Mouse (Mus musculus) layer of hippocampus, adult 9-10 months (tissue): ENCODE measurements at regions not wholly inside any gene's neighbourhood (a gene's known extent, or its start where the extent isn't known, plus 50 kb on each side); places are given as distances from the start of the nearest gene placed in this dataset.

Experiments
- DNase-seq: peaks from one replicate; pipeline ENCODE4 v3.0.0; 2022; ENCODE audit warnings: low spot score

- no peak for DNase-seq
Observed at GRCm38 (mm10) chr5:41206462-41206861, 501.5 kb downstream of the Rab28 start.

GRCm38 (mm10) chr5:41204417-41204816 lies 503.5 kb downstream of the Rab28 start:
- DNase-seq, result no peak

- DNase-seq, result no peak
Observed at GRCm38 (mm10) chr5:41187193-41187592, 520.8 kb downstream of the Rab28 start.

DNA sequence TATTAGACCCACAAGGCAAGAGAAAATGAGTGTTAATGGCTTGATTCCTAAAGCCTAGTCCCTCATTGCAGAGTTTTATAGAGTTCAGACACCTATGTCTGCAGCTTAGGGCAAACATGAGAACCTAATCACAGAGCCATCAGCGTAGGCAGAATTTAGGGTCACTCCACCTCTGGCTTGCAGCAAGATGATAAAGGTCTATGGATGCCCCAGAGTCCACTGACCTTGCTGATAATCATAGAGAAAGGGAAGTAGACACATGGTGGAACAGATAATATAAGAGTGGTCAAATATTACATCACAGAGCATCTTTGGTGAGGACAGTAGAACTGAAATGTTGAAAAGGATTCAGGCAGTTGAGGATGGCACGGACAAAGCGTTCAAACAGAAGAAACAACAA lies 530.7 kb downstream of the Rab28 start:
- DNase-seq, result no peak

DNA sequence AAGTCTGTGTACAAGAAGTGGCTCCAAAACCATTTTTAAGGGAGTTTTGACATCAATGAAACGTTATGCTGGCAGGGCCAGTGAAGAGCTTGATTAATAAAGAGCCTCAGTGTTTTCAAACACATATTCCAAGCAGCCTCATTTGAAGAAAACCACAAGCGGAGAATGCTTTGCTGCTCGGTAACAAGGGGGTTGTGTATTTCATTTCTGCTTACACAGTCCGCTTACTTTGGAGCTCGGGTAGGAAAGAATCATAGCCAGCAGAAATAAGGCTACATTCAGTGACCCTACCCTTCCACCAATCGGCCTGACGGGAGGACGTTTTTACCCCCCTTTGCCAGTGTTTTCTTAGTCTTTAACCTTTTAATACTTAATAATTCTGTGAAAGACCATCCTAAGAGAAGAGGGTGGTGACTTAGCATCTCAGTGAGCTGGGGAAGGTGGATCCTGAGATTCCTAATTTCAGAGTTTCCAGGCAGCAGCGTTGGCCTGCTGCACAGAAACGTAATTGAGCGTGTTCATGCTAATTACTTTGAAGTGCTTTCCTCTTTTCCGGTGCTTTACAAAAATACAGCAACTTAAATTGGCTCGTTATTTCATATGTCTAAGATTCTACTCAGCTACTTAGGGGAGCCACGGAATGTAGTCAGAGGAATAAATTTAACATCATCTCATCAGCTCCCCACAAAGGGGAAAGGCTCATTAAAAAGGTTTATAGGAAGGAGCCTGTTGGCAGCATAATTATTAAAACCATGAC lies 541.9 kb downstream of the Rab28 start:
- no peak for DNase-seq

GRCm38 (mm10) chr5:41125050-41125449 lies 582.9 kb downstream of the Rab28 start:
- DNase-seq, result peak; percentile 49

GRCm38 (mm10) chr5:41117658-41118057 lies 590.3 kb downstream of the Rab28 start:
- DNase-seq, result no peak

- DNase-seq, result no peak
Observed at GRCm38 (mm10) chr5:41087773-41088172, 620.2 kb downstream of the Rab28 start.

DNA sequence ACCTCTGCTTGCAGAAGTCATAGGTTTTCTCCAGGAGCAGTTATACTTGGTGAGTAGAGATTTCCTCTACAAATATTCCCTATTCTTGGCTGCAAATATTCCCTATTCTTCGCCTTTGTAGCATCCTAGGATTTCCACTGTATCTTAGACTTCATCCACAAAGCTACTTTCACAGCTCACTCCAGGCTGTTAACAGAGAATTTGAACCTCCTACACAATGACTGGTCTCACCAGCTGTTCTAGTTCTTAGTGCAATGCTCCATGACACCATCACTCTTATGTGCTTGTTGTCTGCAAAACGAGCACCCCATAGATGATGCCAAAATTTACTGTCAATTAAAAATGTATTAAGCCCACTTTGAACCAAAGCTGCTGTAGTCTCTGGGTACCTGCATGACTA lies 631.5 kb downstream of the Rab28 start:
- DNase-seq, result peak; percentile 16

- no peak for DNase-seq
Observed at GRCm38 (mm10) chr5:41061646-41062045, 646.3 kb downstream of the Rab28 start.

DNA sequence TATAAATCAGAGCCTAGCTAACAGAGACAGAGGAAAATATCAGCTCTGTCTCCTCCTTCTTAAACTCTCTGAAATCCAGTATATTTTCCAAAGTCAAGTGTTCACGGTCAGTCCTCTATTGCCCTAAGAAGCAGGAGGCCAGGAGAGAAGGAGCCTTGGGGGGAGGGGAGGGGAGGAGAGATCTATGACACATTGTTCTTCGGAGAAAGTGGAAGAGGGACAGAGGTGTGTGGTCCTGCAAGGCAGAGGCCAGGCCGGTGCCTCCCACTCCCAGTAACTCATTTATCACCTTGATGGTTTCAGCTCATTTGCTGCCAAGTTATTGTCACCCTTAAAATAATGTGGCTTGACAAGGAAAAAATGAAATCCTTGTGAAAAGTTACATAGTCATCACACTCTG lies 646.7 kb downstream of the Rab28 start:
- DNase-seq, result no peak

DNA sequence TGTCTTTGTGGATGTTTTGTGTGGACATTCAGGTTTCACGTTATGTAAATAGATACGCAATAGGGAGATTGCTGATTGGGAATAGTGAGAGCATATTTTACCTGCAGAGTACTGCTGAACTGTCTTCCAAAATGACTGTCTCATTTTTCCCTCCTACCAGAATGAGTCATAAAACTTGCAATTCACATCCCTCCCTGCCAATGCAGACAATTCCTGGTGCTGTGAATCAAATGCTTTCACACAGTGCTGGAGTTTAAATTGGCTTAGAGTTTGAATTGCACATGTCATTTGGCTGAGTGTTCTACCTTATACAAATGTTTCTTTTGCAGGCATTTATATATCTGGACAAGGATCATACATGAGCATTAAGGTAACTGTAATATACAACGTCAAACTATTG lies 649.9 kb downstream of the Rab28 start:
- no peak for DNase-seq

DNA sequence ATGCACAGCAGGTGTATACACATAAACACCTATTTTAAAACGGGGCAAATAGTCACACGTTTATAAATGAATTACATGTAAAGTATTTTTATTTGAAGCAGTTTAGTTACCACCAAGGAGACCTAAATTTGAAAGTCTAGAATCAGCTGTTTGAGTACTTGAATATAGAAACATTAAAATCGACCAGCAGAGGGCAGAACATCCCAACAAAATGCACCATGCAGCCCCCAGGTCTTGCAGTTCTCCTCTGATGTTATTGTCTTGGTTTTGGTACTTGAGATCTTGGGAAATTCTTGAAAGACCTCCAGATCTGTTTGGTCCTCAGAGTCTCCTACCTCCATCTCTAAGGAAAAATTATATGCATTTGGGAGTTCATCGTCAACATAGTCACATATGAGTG lies 656.0 kb downstream of the Rab28 start:
- no peak for DNase-seq

DNA sequence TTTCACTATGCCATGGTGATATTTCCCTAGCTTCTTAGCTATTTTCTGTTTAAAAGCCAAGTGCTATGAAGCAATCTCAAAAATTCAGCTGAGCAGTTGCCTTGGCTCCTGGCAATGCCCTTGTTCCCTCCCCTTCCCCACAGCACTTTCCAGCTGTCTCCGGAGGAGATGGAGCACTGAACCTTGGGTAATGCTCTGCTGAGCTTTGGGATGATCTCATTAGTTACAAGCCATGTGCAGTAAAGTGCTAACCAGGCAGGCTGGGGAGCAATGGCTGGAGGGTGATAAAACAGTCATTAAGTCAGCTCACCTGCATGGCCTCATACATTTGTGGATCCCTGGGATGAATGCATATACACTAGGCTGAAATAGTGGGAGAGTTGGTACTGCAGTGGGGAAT lies 659.4 kb downstream of the Rab28 start:
- DNase-seq, result no peak

GRCm38 (mm10) chr5:41045221-41045620 lies 662.7 kb downstream of the Rab28 start:
- DNase-seq, result no peak

GRCm38 (mm10) chr5:41044465-41044864 lies 663.5 kb downstream of the Rab28 start:
- peak; percentile 72 for DNase-seq

DNA sequence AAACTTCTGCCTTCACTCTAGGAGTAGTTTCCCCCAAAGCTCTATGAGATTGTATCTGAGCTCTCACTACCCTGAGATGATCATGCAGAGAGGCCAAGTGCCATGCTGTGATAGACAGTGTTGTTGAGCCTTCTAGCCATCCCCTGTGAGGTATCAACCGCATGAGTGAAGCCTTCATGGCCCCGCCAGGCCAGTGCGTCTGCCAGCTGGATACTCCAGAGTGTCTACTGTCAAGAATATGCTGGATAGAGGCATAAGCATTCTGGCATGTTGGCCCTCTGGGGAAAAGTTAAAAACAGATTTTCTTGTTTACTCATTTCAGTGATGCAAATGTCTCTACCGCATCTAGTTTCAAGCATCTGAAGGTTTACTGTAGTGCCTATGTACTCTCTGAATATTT lies 669.2 kb downstream of the Rab28 start:
- DNase-seq, result no peak

DNA sequence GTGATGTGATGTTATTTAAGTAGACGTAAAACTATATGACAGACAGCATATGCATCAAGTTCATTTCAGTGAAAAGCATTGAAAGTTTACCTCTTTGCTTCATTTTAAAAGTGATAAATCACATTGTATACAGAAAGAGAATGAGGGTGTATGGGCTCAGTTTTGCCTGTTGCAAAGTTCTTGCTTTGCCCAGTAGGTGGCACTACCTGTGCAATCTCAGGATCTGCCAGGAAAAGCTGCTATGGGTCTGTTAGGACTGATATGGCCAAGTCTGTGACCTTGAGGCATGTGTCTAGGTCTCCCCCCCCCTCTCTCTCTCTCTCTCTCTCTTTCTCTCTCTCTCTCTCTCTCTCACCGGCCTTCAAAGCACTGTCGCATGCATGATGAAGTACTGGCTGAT lies 701.3 kb downstream of the Rab28 start:
- peak; percentile 2 for DNase-seq

- DNase-seq, result no peak
Observed at GRCm38 (mm10) chr5:40986562-40986961, 721.4 kb downstream of the Rab28 start.

DNA sequence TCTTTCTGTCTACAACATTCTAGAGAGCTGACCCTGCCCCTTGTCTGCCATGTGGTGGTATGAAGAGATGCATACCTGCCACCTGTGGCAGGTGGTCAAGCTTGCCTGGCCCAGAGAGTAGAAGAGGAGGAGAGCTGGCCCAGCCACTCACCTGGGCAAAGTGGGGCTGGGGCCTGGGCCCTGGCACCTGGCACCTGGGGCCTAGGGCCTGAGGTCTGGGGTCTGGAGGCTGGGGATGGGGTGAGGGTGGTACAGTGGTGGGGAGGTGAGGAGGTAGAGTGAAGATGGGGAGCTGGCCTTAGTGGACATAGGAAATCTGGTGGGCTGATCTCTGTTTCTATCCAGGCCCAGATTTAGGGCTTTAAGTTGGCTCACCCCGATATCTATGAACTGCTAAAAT lies 733.1 kb downstream of the Rab28 start:
- no peak for DNase-seq

- DNase-seq, result peak; percentile 45
Observed at GRCm38 (mm10) chr5:40952901-40953595, 754.9 kb downstream of the Rab28 start.

DNA sequence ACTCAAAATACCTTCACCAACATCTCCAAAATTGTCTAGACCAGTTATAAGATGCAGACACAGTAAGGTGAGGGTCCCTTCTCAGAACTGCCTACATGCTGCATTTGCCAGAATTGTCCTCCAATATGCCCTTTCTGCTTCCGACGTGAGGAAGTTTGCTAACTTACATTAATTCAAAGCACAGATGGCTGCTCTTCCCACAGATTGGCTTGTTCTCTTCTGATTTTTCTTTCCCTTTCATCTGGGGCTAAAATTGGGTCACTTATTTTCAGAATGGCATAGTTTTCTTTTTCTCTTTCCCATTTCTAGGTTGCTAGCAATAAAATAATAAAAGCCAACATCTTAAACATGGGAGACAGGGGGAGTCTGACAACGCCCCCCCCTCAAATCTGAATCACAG lies 778.8 kb downstream of the Rab28 start:
- no peak for DNase-seq

GRCm38 (mm10) chr5:40920920-40921319 lies 787.0 kb downstream of the Rab28 start:
- DNase-seq, result no peak

DNA sequence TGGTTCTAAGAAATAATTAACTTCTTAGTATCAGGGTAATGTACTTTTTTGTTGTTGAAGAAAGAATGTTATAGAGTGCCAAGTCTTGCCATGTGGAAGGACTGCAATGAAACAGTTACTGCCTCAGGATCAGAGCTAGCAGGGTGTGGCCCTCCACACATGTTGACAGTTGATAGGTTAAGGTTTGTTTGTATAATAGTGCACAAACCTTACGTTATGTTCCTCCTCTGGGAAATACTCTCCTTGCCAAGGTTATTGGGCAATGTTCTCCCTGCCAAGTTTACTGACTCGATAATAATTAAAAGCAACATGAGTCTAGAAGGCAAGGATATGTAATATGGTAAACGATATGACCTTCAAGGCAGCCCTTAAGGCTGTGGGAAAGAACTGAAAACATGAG lies 799.2 kb downstream of the Rab28 start:
- DNase-seq, result no peak
